Mouse (Mus musculus): ENCODE data around the gene Cacnb1. TPM values are rescaled to one million over a fixed set of nuclear protein-coding genes. Genes with fewer than 3 reads are reported as not detected.

Cacnb1 gene
- 2.3 TPM for polyA plus RNA-seq (2014; fragmentation: Illumina TruSeq; extraction: RNeasy Lipid Tissue Mini Kit (QIAGEN cat#74804); ENCODE audit: low read depth, low replicate concordance)

GRCm38 (mm10) chr11:98022555-98023371 is at the start of gene Cacnb1:
TSS of gene Cacnb1 (minus strand) at chr11:98023034.

GRCm38 (mm10) chr11:98052989-98053834 is 30.4 kb upstream of the Cacnb1 start, which contains the start of gene Stac2:
TSS of gene Stac2 (minus strand) at chr11:98053462.

GRCm38 (mm10) chr11:98026570-98027296 is 3.9 kb upstream of the Cacnb1 start, which contains the start of gene Rpl19:
TSS of gene Rpl19 (plus strand) at chr11:98026710.

GRCm38 (mm10) chr11:97995564-97996288 is 27.1 kb downstream of the Cacnb1 start, which contains the start of gene Arl5c:
TSS of gene Arl5c (minus strand) at chr11:97996181.

GRCm38 (mm10) chr11:97985727-97986677 is 36.8 kb downstream of the Cacnb1 start, which contains the start of gene Plxdc1:
TSS of gene Plxdc1 (minus strand) at chr11:97986444.

Other genes with a start within 250 kb of the Cacnb1 start
- gene 1700001P01Rik, start 247.1 kb downstream of the Cacnb1 start, polyA plus RNA-seq (2014; fragmentation: Illumina TruSeq; extraction: RNeasy Lipid Tissue Mini Kit (QIAGEN cat#74804); ENCODE audit: low read depth, low replicate concordance), result 13.8 TPM
- 677 TPM for gene Rpl23, start 240.6 kb downstream of the Cacnb1 start, polyA plus RNA-seq (2014; fragmentation: Illumina TruSeq; extraction: RNeasy Lipid Tissue Mini Kit (QIAGEN cat#74804); ENCODE audit: low read depth, low replicate concordance)
- gene Lasp1, start 224.0 kb downstream of the Cacnb1 start, polyA plus RNA-seq (2014; fragmentation: Illumina TruSeq; extraction: RNeasy Lipid Tissue Mini Kit (QIAGEN cat#74804); ENCODE audit: low read depth, low replicate concordance), result 8.6 TPM
- 3.0 TPM for gene B230217C12Rik, start 182.3 kb downstream of the Cacnb1 start, polyA plus RNA-seq (2014; fragmentation: Illumina TruSeq; extraction: RNeasy Lipid Tissue Mini Kit (QIAGEN cat#74804); ENCODE audit: low read depth, low replicate concordance)
- 34.0 TPM for gene Fbxo47, start 138.9 kb downstream of the Cacnb1 start, polyA plus RNA-seq (2014; fragmentation: Illumina TruSeq; extraction: RNeasy Lipid Tissue Mini Kit (QIAGEN cat#74804); ENCODE audit: low read depth, low replicate concordance)
- gene Plxdc1, start 36.6 kb downstream of the Cacnb1 start, polyA plus RNA-seq (2014; fragmentation: Illumina TruSeq; extraction: RNeasy Lipid Tissue Mini Kit (QIAGEN cat#74804); ENCODE audit: low read depth, low replicate concordance), result 2.4 TPM
- gene Arl5c, start 26.9 kb downstream of the Cacnb1 start, polyA plus RNA-seq (2014; fragmentation: Illumina TruSeq; extraction: RNeasy Lipid Tissue Mini Kit (QIAGEN cat#74804); ENCODE audit: low read depth, low replicate concordance), result 0.27 TPM
- 55.1 TPM for gene Rpl19, start 3.7 kb upstream of the Cacnb1 start, polyA plus RNA-seq (2014; fragmentation: Illumina TruSeq; extraction: RNeasy Lipid Tissue Mini Kit (QIAGEN cat#74804); ENCODE audit: low read depth, low replicate concordance)
- 0.64 TPM for gene Stac2, start 30.4 kb upstream of the Cacnb1 start, polyA plus RNA-seq (2014; fragmentation: Illumina TruSeq; extraction: RNeasy Lipid Tissue Mini Kit (QIAGEN cat#74804); ENCODE audit: low read depth, low replicate concordance)
- gene Fbxl20, start 127.4 kb upstream of the Cacnb1 start, polyA plus RNA-seq (2014; fragmentation: Illumina TruSeq; extraction: RNeasy Lipid Tissue Mini Kit (QIAGEN cat#74804); ENCODE audit: low read depth, low replicate concordance), result 14.0 TPM
- gene Med1, start 170.3 kb upstream of the Cacnb1 start, polyA plus RNA-seq (2014; fragmentation: Illumina TruSeq; extraction: RNeasy Lipid Tissue Mini Kit (QIAGEN cat#74804); ENCODE audit: low read depth, low replicate concordance), result 134 TPM
- gene Cdk12, start 180.0 kb upstream of the Cacnb1 start, polyA plus RNA-seq (2014; fragmentation: Illumina TruSeq; extraction: RNeasy Lipid Tissue Mini Kit (QIAGEN cat#74804); ENCODE audit: low read depth, low replicate concordance), result 39.0 TPM